Mouse (Mus musculus): ENCODE measurements around the gene Olfr1387. TPM values are rescaled to one million over a fixed set of nuclear protein-coding genes. Genes with fewer than 3 reads are reported as not detected.
"Not testable (repeated sequence)": the region's sequence is repeated elsewhere in the genome, so short reads cannot be mapped to it uniquely, and the experiment has no call there.

The Olfr1387 gene
- polyA plus RNA-seq, 1 experiment from 2014 or later: not detected

- H3K9me3 ChIP-seq (ENCODE audit: control insufficient read depth, low read length); H3K27ac ChIP-seq (ENCODE audit: low read depth, low read length); H3K4me1 ChIP-seq (ENCODE audit: control insufficient read depth, insufficient read depth, low read length); H3K4me3 ChIP-seq (ENCODE audit: low read length); H3K9ac ChIP-seq (ENCODE audit: low read depth, low read length); H3K27me3 ChIP-seq (ENCODE audit: control insufficient read depth, insufficient read depth, low read length); H3K4me2 ChIP-seq (replicated peaks; ENCODE audit: low read depth, low read length); H3K36me3 ChIP-seq (ENCODE audit: control insufficient read depth, insufficient read depth, low read length); ATAC-seq (ENCODE audit: low FRiP score, low TSS enrichment): not testable (repeated sequence)
- WGBS: 80% methylated on average over 1 of the region's 1 CpGs
Observed at GRCm38 (mm10) chr11:49488770-49489169, 33.6 kb downstream of the Olfr1387 start, which contains the start of gene Olfr1385. Gene Olfr1385, plus strand, starts transcription at chr11:49489070.

Other genes with a start within 250 kb of the Olfr1387 start
- 43.8 and 55.3 TPM in 2 replicates for gene Mgat1, start 211.2 kb upstream of the Olfr1387 start, polyA plus RNA-seq (2014; fragmentation: Nextera tagmentation; extraction: Ambion mirVana)
- not detected in 2 replicates for gene Olfr1393, start 177.0 kb upstream of the Olfr1387 start, polyA plus RNA-seq (2014; fragmentation: Nextera tagmentation; extraction: Ambion mirVana)
- not detected in 2 replicates for gene Olfr1392, start 170.1 kb upstream of the Olfr1387 start, polyA plus RNA-seq (2014; fragmentation: Nextera tagmentation; extraction: Ambion mirVana)
- not detected in 2 replicates for gene Olfr10, start 150.6 kb upstream of the Olfr1387 start, polyA plus RNA-seq (2014; fragmentation: Nextera tagmentation; extraction: Ambion mirVana)
- gene Olfr1391, start 132.6 kb upstream of the Olfr1387 start, polyA plus RNA-seq (2014; fragmentation: Nextera tagmentation; extraction: Ambion mirVana): not detected in 2 replicates
- gene Olfr1390, start 120.2 kb upstream of the Olfr1387 start, polyA plus RNA-seq (2014; fragmentation: Nextera tagmentation; extraction: Ambion mirVana): not detected in 2 replicates
- gene Olfr1389, start 32.3 kb upstream of the Olfr1387 start, polyA plus RNA-seq (2014; fragmentation: Nextera tagmentation; extraction: Ambion mirVana): not detected in 2 replicates
- 0.11 TPM in 2 replicates for gene Olfr1388, start 18.7 kb upstream of the Olfr1387 start, polyA plus RNA-seq (2014; fragmentation: Nextera tagmentation; extraction: Ambion mirVana)
- not detected in 2 replicates for gene Olfr1386, start 9.7 kb downstream of the Olfr1387 start, polyA plus RNA-seq (2014; fragmentation: Nextera tagmentation; extraction: Ambion mirVana)
- not detected in 2 replicates for gene Olfr1385, start 33.7 kb downstream of the Olfr1387 start, polyA plus RNA-seq (2014; fragmentation: Nextera tagmentation; extraction: Ambion mirVana)
- not detected in 2 replicates for gene Olfr1384, start 51.4 kb downstream of the Olfr1387 start, polyA plus RNA-seq (2014; fragmentation: Nextera tagmentation; extraction: Ambion mirVana)
- not detected in 2 replicates for gene Olfr1383, start 64.3 kb downstream of the Olfr1387 start, polyA plus RNA-seq (2014; fragmentation: Nextera tagmentation; extraction: Ambion mirVana)
- gene Olfr1382, start 72.9 kb downstream of the Olfr1387 start, polyA plus RNA-seq (2014; fragmentation: Nextera tagmentation; extraction: Ambion mirVana): not detected in 2 replicates
- 0.06 TPM in 1 of 2 replicates, not detected in the other for gene Olfr1381, start 88.1 kb downstream of the Olfr1387 start, polyA plus RNA-seq (2014; fragmentation: Nextera tagmentation; extraction: Ambion mirVana)
- gene Olfr1380, start 101.5 kb downstream of the Olfr1387 start, polyA plus RNA-seq (2014; fragmentation: Nextera tagmentation; extraction: Ambion mirVana): not detected in 2 replicates
- 6.5 and 10.6 TPM in 2 replicates for gene Flt4, start 153.9 kb downstream of the Olfr1387 start, polyA plus RNA-seq (2014; fragmentation: Nextera tagmentation; extraction: Ambion mirVana)
- gene Scgb3a1, start 208.3 kb downstream of the Olfr1387 start, polyA plus RNA-seq (2014; fragmentation: Nextera tagmentation; extraction: Ambion mirVana): not detected in 2 replicates

All from kidney, embryonic 14.5 days (tissue).